Mouse (Mus musculus) lung, embryonic 16.5 days (tissue): ENCODE measurements around the gene Hist1h2ak. TPM values are rescaled to one million over a fixed set of nuclear protein-coding genes. Genes with fewer than 3 reads are reported as not detected.
"Not testable (repeated sequence)": the region's sequence is repeated elsewhere in the genome, so short reads cannot be mapped to it uniquely, and the experiment has no call there.

Source experiments
- ATAC-seq: fragments of 200-750 bp; cut with Nextera tagmentation; 2 replicates; pipeline ENCODE4 v1.8.0; 2017; ENCODE audit warnings: low read depth, mild to moderate bottlenecking, moderate library complexity
- H3K27ac ChIP-seq: fragments of 300-500 bp; sonication (generic); 2 replicates; pipeline ENCODE4 v1.5.1; 2014; ENCODE audit warnings: mild to moderate bottlenecking, control low read depth, low read length
- H3K27me3 ChIP-seq: fragments of 300-500 bp; sonication (generic); 2 replicates; pipeline ENCODE4 v1.6.1; 2014; ENCODE audit warnings: low read depth, low read length, mixed read lengths; ENCODE audit not compliant: control insufficient read depth, insufficient read depth
- H3K36me3 ChIP-seq: fragments of 300-500 bp; sonication (generic); 2 replicates; pipeline ENCODE4 v1.6.1; 2014; ENCODE audit warnings: low read length; ENCODE audit not compliant: control insufficient read depth, insufficient read depth
- H3K4me1 ChIP-seq: fragments of 300-500 bp; sonication (generic); replicated peaks from 2 replicates; pipeline ENCODE4 v1.6.1; 2014; ENCODE audit warnings: low read length, mixed read lengths; ENCODE audit not compliant: control insufficient read depth, insufficient read depth
- H3K4me2 ChIP-seq: fragments of 300-500 bp; sonication (generic); 2 replicates; pipeline ENCODE4 v1.6.1; 2014; ENCODE audit warnings: low read depth, low read length, control low read depth
- H3K4me3 ChIP-seq: fragments of 300-500 bp; sonication (generic); 2 replicates; pipeline ENCODE4 v1.5.1; 2014; ENCODE audit warnings: mild to moderate bottlenecking, low read length, control low read depth
- H3K9ac ChIP-seq: fragments of 300-500 bp; sonication (generic); 2 replicates; pipeline ENCODE4 v1.6.1; 2014; ENCODE audit warnings: low read length, control low read depth
- H3K9me3 ChIP-seq: fragments of 300-500 bp; sonication (generic); 2 replicates; pipeline ENCODE4 v1.6.1; 2016; ENCODE audit warnings: low read length; ENCODE audit not compliant: control insufficient read depth
- WGBS: fragments of 180-500 bp; shearing (Covaris S2); extraction: QIAGEN DNeasy Blood & Tissue Kit; methylation state at CpG from one replicate; pipeline ENCODE4 v1.1.7; 2014; 5-methylcytosine and 5-hydroxymethylcytosine counted together
- polyA plus RNA-seq: library from polyadenylated mRNA; unstranded; fragments of >200 nt; fragmentation: Nextera tagmentation; extraction: Ambion mirVana; gene quantifications from 2 replicates; pipeline ENCODE4 v1.2.1, GENCODE M21; 2015

The Hist1h2ak gene
- 31.5 and 35.8 TPM in 2 replicates for polyA plus RNA-seq

DNA sequence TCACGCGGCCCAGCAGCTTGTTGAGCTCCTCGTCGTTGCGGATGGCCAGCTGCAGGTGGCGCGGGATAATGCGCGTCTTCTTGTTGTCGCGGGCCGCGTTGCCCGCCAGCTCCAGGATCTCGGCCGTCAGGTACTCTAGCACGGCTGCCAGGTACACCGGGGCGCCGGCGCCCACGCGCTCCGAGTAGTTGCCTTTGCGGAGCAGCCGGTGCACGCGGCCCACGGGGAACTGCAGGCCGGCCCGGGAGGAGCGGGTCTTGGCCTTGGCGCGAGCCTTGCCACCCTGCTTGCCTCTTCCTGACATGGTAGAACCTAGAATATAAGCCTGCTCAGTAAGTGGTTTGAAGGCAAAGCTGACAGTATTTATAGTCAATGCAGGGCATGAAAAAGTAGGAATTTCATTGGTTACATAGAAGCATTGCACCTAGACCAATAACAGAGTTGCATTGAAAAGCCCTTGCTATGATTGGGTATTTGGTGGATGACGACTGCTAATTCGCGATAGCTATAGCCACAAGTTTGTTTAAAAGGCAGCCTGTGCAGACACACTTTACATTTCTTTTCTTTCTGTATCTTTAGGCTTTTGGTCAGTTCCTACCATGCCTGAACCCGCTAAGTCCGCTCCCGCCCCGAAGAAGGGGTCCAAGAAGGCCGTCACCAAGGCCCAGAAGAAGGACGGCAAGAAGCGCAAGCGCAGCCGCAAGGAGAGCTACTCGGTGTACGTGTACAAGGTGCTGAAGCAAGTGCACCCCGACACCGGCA is at the start of gene Hist1h2ak, which contains the start of gene Hist1h2bn:
Gene Hist1h2ak, minus strand, starts transcription at position 304 of the 762 bp plus-strand sequence.
Gene Hist1h2bn, plus strand, starts transcription at position 600 of the 762 bp plus-strand sequence.
- WGBS: under 1% methylated on average over 40 of the region's 50 CpGs

DNA sequence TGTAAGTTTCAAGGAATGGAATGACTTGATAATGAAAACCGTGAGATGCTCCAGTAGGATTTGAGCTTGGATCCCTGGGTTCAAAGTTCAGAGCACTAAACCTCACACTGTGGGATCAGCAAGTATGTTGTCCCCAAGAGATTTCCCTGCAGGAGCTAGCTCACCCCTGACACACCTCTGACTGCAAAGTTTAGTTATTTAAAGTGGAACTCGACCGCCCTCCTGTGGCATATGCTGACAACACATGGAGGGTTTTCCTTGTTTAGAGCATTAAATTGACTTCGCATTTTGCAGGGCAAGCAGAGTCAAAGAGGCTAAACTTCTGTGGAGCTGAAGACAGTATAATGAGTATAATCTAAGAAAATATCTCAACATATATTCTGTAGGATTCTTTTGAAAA is 49.4 kb upstream of the Hist1h2ak start:
- H3K4me3 ChIP-seq, H3K9ac ChIP-seq, H3K9me3 ChIP-seq, H3K27me3 ChIP-seq, H3K27ac ChIP-seq, H3K4me2 ChIP-seq, H3K4me1 ChIP-seq, H3K36me3 ChIP-seq: not testable (repeated sequence)
- WGBS: no CpG with 5 or more reads among the region's 4 CpGs
- ATAC-seq: peak; percentile 80

More for the DNA sequence above, at the start of gene Hist1h2ak, which contains the start of gene Hist1h2bn:
- H3K36me3 ChIP-seq, H3K27me3 ChIP-seq, H3K9me3 ChIP-seq, H3K4me1 ChIP-seq: not testable (repeated sequence)
- peak; percentile 93 for ATAC-seq
- H3K9ac ChIP-seq: peak within 1 kb of the TSS; percentile 71
- peak within 1 kb of the TSS; percentile 70 for H3K4me2 ChIP-seq
- H3K4me3 ChIP-seq: peak within 1 kb of the TSS; percentile 54
- peak within 1 kb of the TSS; percentile 94 for H3K27ac ChIP-seq

DNA sequence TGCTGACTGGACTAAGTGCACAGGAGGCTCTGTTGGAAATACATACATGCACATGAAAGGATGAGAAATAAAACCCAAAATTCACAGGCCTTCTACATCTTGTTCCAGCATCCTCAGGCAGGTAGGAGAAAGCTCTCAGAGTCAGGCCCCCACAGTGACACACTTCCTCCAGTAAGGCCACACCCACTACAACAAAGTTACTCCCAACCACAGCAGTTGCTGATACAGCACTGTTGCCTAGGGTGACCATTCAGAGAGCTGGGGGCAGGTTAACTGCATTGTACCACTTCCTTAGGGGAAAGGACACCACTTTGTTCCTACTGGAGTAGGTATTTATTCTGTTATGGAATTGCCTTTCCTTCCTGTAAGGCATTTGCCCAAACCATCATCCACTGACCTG is 43.5 kb upstream of the Hist1h2ak start:
- not testable (repeated sequence) for H3K9me3 ChIP-seq, H3K27ac ChIP-seq, H3K4me3 ChIP-seq, H3K4me2 ChIP-seq, H3K9ac ChIP-seq, H3K4me1 ChIP-seq, H3K27me3 ChIP-seq, ATAC-seq, H3K36me3 ChIP-seq

DNA sequence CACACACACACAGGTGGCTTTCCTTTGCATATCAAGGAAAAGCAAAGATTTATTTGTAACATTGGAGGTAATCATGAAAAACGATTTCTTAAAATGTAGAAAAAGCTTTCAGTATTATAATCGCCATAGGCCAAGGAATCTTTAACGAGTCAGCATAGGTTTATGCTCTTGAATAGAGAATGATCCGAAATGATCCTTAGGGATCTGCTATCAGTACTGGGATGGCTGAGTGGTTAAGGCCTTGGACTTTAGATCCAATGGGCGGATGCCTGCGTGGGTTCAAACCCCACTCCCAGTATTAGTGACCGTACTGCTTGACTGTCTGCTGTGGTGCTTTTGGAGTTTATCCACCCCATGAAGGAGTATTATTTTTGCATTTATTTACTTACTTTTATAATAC is 42.0 kb upstream of the Hist1h2ak start:
- Histone ChIP-seq H3K27me3 (no peaks in the 10 kb centered on the region), H3K4me3 (no peak overlapping the region), H3K9me3 (no peaks in the 10 kb centered on the region), H3K4me2 (no peak overlapping the region), H3K9ac (no peak overlapping the region), H3K36me3 (no peaks in the 10 kb centered on the region), H3K27ac (no peak overlapping the region), H3K4me1 (peaks cover 2% of the 10 kb centered on the region)
- 90% methylated on average over 7 of the region's 7 CpGs for WGBS
- no peak for ATAC-seq

DNA sequence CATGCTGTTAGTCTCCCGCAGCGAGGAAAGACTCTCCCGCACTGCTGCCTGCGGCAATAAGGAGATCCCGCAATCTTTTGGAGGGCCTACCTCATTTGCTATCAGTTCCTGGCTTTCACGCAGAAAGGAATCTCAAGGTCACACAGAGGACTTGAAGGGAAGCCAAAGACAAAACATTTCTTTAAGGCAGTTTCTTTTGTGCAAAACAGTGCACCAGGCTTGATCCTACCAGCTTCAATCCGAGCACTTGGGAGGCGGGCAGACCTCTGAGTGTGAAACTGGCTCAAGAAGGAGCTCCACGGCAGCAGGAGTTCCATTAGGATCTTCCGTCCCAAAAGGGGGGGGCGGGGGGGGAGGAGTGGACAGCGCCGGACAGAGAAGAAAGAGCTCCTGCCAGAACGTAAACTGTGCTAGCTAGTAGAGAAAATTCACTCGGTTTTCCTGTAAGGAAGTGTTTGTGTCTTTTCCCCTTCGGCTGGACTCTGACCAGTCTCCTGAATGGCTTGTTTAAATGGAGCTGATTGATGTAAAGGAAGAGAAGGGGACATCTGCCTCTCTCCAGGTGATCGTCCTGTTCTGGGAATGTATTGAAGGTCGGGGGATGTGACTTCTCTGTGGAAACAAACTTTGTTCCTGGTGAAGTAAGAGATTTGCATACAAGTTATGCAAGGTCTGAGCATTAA is 37.1 kb upstream of the Hist1h2ak start:
- H3K27me3 ChIP-seq: no peaks in the 10 kb centered on the region
- peak overlapping the region; percentile 46 for H3K9ac ChIP-seq

DNA sequence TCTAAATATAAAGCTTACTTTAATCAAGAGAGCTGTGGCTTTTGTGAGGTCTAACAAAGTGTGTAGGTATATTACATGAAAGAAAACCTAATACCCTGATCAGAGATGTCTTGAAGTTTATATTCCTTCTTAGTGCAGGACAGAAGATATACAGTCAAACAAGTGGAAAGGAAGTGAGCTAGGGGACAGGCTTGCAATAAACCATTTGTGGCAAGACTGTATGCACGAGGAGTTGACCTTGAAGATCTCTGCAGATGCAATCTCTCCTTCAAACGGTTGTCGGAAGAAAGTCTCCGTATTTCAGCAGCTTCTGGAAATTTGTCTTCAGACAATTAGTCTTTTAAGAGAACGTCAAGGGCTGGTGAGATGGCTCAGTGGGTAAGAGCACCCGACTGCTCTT is 36.3 kb upstream of the Hist1h2ak start:
- no peak for ATAC-seq
- no peaks in the 10 kb centered on the region for H3K27me3 ChIP-seq
- H3K4me2 ChIP-seq: no peak overlapping the region
- no peak overlapping the region for H3K27ac ChIP-seq
- peaks cover 18% of the 10 kb centered on the region for H3K4me1 ChIP-seq
- no peaks in the 10 kb centered on the region for H3K36me3 ChIP-seq
- 45% methylated on average over 6 of the region's 6 CpGs for WGBS
- no peak overlapping the region for H3K4me3 ChIP-seq
- no peak overlapping the region for H3K9ac ChIP-seq
- H3K9me3 ChIP-seq: no peaks in the 10 kb centered on the region

More for the DNA sequence above, 37.1 kb upstream of the Hist1h2ak start:
- 10% methylated on average over 17 of the region's 18 CpGs for WGBS
- Histone ChIP-seq H3K4me3 (peak overlapping the region; percentile 35), H3K36me3 (no peaks in the 10 kb centered on the region), H3K4me1 (peaks cover 16% of the 10 kb centered on the region), H3K9me3 (no peaks in the 10 kb centered on the region), H3K27ac (peak overlapping the region; percentile 55), H3K4me2 (peak overlapping the region; percentile 50)
- ATAC-seq: no peak

DNA sequence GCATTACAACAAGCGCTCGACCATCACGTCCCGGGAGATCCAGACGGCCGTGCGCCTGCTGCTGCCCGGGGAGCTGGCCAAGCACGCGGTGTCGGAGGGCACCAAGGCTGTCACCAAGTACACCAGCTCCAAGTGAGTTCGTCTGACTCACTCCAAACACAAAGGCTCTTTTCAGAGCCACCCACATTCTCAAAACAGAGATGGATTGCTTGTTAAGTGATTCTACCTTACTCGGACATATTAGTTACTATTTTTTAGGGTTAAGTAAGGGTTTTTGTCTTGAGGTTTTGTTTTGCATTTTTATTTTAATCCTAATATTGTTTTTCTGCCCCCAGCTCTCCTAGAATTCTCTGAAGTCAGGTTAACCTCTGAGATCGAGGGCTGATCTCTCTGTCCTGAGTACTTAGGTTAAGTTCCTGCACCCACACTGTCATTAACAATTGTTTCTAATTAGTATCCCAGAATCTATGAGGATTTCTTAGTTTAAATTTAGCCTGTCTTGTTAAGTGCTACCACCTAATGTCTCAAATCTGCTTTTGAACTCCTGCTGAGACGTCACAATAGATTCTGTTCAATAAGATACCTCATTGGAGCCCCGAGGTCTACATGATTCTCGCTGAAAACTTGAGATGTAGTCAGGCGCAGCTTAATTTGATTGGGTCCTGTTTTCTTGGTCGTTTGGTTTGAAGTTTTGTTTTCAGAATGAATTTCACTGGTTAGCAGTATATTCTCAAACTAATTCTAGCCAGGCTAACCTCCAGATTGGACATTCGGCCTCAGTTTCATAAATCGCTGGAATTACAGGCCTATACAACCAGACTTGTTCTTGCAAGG is 34.4 kb upstream of the Hist1h2ak start:
- peak; percentile 10; the same call in 1 of the 2 replicates for ATAC-seq
- Histone ChIP-seq H3K36me3 (no peaks in the 10 kb centered on the region), H3K9me3 (no peaks in the 10 kb centered on the region), H3K27ac (peak overlapping the region; percentile 84), H3K4me1 (peaks cover 27% of the 10 kb centered on the region), H3K4me2 (peak overlapping the region; percentile 48), H3K4me3 (peak overlapping the region; percentile 37), H3K9ac (peak overlapping the region; percentile 54), H3K27me3 (no peaks in the 10 kb centered on the region)
- WGBS: 21% methylated on average over 13 of the region's 21 CpGs

DNA sequence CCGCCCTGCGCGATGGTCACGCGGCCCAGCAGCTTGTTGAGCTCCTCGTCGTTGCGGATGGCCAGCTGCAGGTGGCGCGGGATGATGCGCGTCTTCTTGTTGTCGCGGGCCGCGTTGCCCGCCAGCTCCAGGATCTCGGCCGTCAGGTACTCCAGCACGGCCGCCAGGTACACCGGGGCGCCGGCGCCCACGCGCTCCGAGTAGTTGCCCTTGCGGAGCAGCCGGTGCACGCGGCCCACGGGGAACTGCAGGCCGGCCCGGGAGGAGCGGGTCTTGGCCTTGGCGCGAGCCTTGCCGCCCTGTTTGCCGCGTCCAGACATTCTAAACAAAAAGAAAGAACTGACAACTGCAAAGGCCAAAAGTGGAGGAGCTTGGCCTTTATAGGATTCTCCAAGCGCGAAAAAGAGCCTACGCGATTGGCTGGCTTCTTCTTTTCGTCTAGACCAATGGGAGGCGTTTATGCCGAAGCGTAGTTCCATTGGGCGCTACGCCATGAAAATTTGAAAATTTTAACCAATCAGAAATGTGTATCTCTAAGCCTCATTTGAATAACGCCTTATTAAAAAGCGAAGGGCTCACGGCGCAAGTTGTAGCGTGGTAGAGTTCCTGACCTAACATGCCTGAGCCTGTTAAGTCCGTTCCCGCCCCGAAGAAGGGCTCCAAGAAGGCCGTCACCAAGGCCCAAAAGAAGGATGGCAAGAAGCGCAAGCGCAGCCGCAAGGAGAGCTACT is 33.4 kb upstream of the Hist1h2ak start, which contains the start of the genes Hist1h2an and Hist1h2bp:
Gene Hist1h2an, minus strand, starts transcription at position 320 of the 731 bp plus-strand sequence.
Gene Hist1h2bp, plus strand, starts transcription at position 563 of the 731 bp plus-strand sequence.
- peak within 1 kb of the TSS; percentile 91 for H3K27ac ChIP-seq
- H3K36me3 ChIP-seq, H3K9me3 ChIP-seq, H3K27me3 ChIP-seq: not testable (repeated sequence)
- H3K4me2 ChIP-seq: peak within 1 kb of the TSS; percentile 62
- peak within 1 kb of the TSS; percentile 47 for H3K4me3 ChIP-seq
- peaks cover 32% of the 10 kb centered on the region for H3K4me1 ChIP-seq
- under 1% methylated on average over 33 of the region's 63 CpGs for WGBS
- peak; percentile 93 for ATAC-seq
- peak within 1 kb of the TSS; percentile 64 for H3K9ac ChIP-seq
